Mouse (Mus musculus): Measurements from ENCODE around the gene Clstn1. TPM values are rescaled to one million over a fixed set of nuclear protein-coding genes. Genes with fewer than 3 reads are reported as not detected.

Gene Clstn1
- polyA plus RNA-seq, 1 experiment: 53.6 TPM

DNA sequence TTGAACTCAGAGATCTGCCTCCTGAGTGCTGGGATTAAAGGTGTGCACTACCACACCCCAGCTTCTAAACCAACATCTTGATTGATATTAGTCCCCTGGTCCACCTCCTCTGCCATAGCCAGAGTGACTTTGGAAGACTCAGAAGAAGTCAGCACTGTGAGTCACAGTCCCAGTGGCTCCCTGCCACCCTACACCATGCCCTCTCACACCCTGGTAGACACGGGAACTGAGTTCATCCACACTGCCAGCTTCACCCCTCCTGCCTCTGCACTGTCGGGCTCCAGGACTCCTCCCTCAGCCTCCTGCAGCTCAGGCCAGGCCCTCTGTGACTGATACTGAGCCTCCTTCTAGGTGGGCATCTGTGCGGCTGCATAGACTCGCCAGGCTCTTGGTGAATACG lies 35.4 kb upstream of the Clstn1 start:
- TF ChIP-seq CTCF (IDR thresholded peaks at IDR 0.05; ENCODE audit: borderline replicate concordance, insufficient read depth, low read length): no peak
- no peak for TF ChIP-seq POLR2A (IDR thresholded peaks at IDR 0.05; ENCODE audit: low read depth, low read length)
- no peak overlapping the region for H3K27ac ChIP-seq (ENCODE audit: insufficient read depth, low read length)
- H3K4me3 ChIP-seq (ENCODE audit: insufficient read depth, low read length): no peak overlapping the region
- H3K4me1 ChIP-seq (ENCODE audit: control insufficient read depth, insufficient read depth, low read length): no peaks in the 10 kb centered on the region

- H3K4me1 ChIP-seq (ENCODE audit: control insufficient read depth, insufficient read depth, low read length): no peaks in the 10 kb centered on the region
- no peak overlapping the region for H3K4me3 ChIP-seq (ENCODE audit: insufficient read depth, low read length)
- TF ChIP-seq POLR2A (IDR thresholded peaks at IDR 0.05; ENCODE audit: low read depth, low read length) (no peak), CTCF (IDR thresholded peaks at IDR 0.05; ENCODE audit: borderline replicate concordance, insufficient read depth, low read length) (no peak)
- H3K27ac ChIP-seq (ENCODE audit: insufficient read depth, low read length): no peak overlapping the region
Measured at GRCm38 (mm10) chr4:149551696-149552095, 34.6 kb upstream of the Clstn1 start.

DNA sequence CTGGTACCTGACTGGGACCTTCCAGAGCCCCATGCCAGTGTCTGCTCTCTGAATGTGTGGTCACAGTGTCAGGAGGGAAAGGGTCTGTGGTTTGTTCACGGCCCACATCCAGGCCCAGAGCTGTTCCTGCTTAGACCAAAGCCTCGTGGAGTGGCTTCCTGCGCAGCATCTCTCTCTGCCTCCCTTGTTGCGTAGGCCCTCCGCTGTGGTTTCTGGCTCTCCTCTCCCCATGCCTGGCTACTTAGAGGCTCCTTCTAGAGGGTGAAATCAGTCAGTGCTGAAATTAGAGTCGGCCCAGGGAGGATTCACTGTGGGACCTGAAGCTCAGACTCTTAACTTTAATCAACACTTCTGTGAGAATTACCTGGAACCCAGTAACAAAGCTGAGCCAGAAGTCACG lies 32.4 kb upstream of the Clstn1 start:
- Histone ChIP-seq H3K27ac (ENCODE audit: insufficient read depth, low read length) (no peak overlapping the region), H3K4me3 (ENCODE audit: insufficient read depth, low read length) (no peak overlapping the region), H3K4me1 (ENCODE audit: control insufficient read depth, insufficient read depth, low read length) (peaks cover 10% of the 10 kb centered on the region; the same call in 1 of the 2 replicates)
- TF ChIP-seq POLR2A (IDR thresholded peaks at IDR 0.05; ENCODE audit: low read depth, low read length) (no peak), CTCF (IDR thresholded peaks at IDR 0.05; ENCODE audit: borderline replicate concordance, insufficient read depth, low read length) (no peak)

- H3K4me3 ChIP-seq (ENCODE audit: insufficient read depth, low read length): no peak overlapping the region
- TF ChIP-seq POLR2A (IDR thresholded peaks at IDR 0.05; ENCODE audit: low read depth, low read length) (no peak), CTCF (IDR thresholded peaks at IDR 0.05; ENCODE audit: borderline replicate concordance, insufficient read depth, low read length) (no peak)
Measured at GRCm38 (mm10) chr4:149556111-149556510, 30.2 kb upstream of the Clstn1 start.

GRCm38 (mm10) chr4:149557905-149558304 lies 28.4 kb upstream of the Clstn1 start:
- no peak overlapping the region for H3K4me3 ChIP-seq (ENCODE audit: insufficient read depth, low read length)
- H3K27ac ChIP-seq (ENCODE audit: insufficient read depth, low read length): no peak overlapping the region
- TF ChIP-seq POLR2A (IDR thresholded peaks at IDR 0.05; ENCODE audit: low read depth, low read length) (no peak), CTCF (IDR thresholded peaks at IDR 0.05; ENCODE audit: borderline replicate concordance, insufficient read depth, low read length) (no peak)
- H3K4me1 ChIP-seq (ENCODE audit: control insufficient read depth, insufficient read depth, low read length): peaks cover 18% of the 10 kb centered on the region; the same call in 1 of the 2 replicates

More at GRCm38 (mm10) chr4:149556111-149556510, 30.2 kb upstream of the Clstn1 start:
- no peak overlapping the region for H3K27ac ChIP-seq (ENCODE audit: insufficient read depth, low read length)
- peaks cover 10% of the 10 kb centered on the region; the same call in 1 of the 2 replicates for H3K4me1 ChIP-seq (ENCODE audit: control insufficient read depth, insufficient read depth, low read length)

DNA sequence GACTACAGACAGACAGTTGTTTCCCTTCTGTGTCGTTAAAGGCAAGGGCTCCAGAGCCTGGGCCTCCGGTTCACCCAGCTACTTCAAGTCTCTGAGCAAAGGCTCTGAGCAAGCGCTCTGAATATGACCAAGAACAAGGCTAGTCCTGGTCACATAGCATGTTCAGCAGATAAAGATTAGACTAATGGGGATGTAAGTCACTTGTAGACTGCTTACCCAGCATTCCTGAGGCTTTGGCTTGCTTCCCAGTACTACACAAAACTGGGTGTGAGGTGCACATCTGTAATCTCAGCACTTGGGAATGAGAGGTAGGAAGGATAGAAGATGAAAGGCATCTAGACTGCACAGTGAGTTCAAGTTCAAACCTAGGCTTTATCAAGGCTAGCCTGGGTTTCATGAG lies 27.9 kb upstream of the Clstn1 start:
- Histone ChIP-seq H3K4me1 (ENCODE audit: control insufficient read depth, insufficient read depth, low read length) (peaks cover 18% of the 10 kb centered on the region; the same call in 1 of the 2 replicates), H3K27ac (ENCODE audit: insufficient read depth, low read length) (no peak overlapping the region), H3K4me3 (ENCODE audit: insufficient read depth, low read length) (no peak overlapping the region)
- TF ChIP-seq POLR2A (IDR thresholded peaks at IDR 0.05; ENCODE audit: low read depth, low read length) (no peak), CTCF (IDR thresholded peaks at IDR 0.05; ENCODE audit: borderline replicate concordance, insufficient read depth, low read length) (no peak)

- TF ChIP-seq CTCF (IDR thresholded peaks at IDR 0.05; ENCODE audit: borderline replicate concordance, insufficient read depth, low read length) (no peak), POLR2A (IDR thresholded peaks at IDR 0.05; ENCODE audit: low read depth, low read length) (no peak)
- peaks cover 18% of the 10 kb centered on the region; the same call in 1 of the 2 replicates for H3K4me1 ChIP-seq (ENCODE audit: control insufficient read depth, insufficient read depth, low read length)
- no peak overlapping the region for H3K27ac ChIP-seq (ENCODE audit: insufficient read depth, low read length)
- no peak overlapping the region for H3K4me3 ChIP-seq (ENCODE audit: insufficient read depth, low read length)
Measured at GRCm38 (mm10) chr4:149561392-149561791, 24.9 kb upstream of the Clstn1 start.

- H3K4me3 ChIP-seq (ENCODE audit: insufficient read depth, low read length): no peak overlapping the region
- no peak overlapping the region for H3K27ac ChIP-seq (ENCODE audit: insufficient read depth, low read length)
- TF ChIP-seq POLR2A (IDR thresholded peaks at IDR 0.05; ENCODE audit: low read depth, low read length) (no peak), CTCF (IDR thresholded peaks at IDR 0.05; ENCODE audit: borderline replicate concordance, insufficient read depth, low read length) (no peak)
- H3K4me1 ChIP-seq (ENCODE audit: control insufficient read depth, insufficient read depth, low read length): peaks cover 18% of the 10 kb centered on the region; the same call in 1 of the 2 replicates
Measured at GRCm38 (mm10) chr4:149561986-149562904, 24.0 kb upstream of the Clstn1 start.

DNA sequence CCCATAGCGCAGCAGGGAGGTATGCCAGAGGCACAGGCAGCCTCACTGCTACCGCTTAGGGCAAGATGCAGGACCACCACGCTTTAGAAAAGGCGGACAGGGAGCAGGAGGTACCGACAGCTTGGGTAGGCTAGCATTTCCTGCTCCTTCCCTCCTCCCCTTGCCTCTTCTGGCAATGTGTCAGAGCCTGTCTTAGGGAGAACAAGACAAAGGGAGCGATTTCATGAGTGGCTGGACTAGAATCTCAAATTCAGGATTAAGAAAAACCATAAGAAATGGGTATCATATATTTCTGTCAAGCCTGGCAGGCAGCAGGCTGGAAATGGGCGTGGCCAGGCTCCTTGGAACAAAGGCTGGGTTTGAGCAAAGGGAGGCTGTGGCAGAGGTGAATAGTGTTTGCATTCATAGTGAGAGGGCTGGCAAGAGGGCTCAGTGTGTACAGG lies 23.3 kb upstream of the Clstn1 start:
- Histone ChIP-seq H3K27ac (ENCODE audit: insufficient read depth, low read length) (no peak overlapping the region), H3K4me3 (ENCODE audit: insufficient read depth, low read length) (no peak overlapping the region), H3K4me1 (ENCODE audit: control insufficient read depth, insufficient read depth, low read length) (peaks cover 15% of the 10 kb centered on the region; the same call in 1 of the 2 replicates)
- TF ChIP-seq CTCF (IDR thresholded peaks at IDR 0.05; ENCODE audit: borderline replicate concordance, insufficient read depth, low read length) (no peak), POLR2A (IDR thresholded peaks at IDR 0.05; ENCODE audit: low read depth, low read length) (no peak)

DNA sequence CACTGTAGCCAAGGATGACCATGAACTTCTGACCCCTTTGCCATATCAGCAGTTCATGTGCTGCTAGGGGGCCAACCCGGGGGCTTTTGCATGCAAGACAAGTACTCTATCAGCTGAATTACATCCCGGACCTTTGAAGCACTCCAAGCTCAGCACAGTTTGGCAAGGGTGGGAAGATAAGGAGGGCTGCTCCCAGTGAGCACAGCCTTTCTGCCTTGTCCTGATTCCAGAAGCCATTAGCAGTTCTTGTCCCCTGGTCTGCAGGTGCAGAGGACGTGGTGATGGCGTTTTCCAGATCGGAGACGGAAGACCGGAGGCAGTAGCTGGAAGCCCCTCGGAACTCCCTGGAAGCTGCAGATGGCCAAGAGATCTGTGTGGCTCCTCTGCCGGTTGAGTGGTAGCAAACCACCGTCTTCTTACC lies 22.3 kb upstream of the Clstn1 start:
- Histone ChIP-seq H3K4me3 (ENCODE audit: insufficient read depth, low read length) (no peak overlapping the region), H3K27ac (ENCODE audit: insufficient read depth, low read length) (no peak overlapping the region), H3K4me1 (ENCODE audit: control insufficient read depth, insufficient read depth, low read length) (peaks cover 8% of the 10 kb centered on the region; the same call in 1 of the 2 replicates)
- TF ChIP-seq CTCF (IDR thresholded peaks at IDR 0.05; ENCODE audit: borderline replicate concordance, insufficient read depth, low read length) (no peak), POLR2A (IDR thresholded peaks at IDR 0.05; ENCODE audit: low read depth, low read length) (no peak)

Data from embryonic fibroblast, embryonic 13.5 days (primary cell).